Mouse (Mus musculus): Measurements from ENCODE around the gene Stard7.
A peak's percentile ranks its signal among the peaks of the same experiment; 100 is the strongest.

Stard7 gene

GRCm38 (mm10) chr2:127322671-127323285, 52.8 kb downstream of the Stard7 start:
- no peak for DNase-seq (ENCODE audit: low spot score in 2 of 2)

DNA sequence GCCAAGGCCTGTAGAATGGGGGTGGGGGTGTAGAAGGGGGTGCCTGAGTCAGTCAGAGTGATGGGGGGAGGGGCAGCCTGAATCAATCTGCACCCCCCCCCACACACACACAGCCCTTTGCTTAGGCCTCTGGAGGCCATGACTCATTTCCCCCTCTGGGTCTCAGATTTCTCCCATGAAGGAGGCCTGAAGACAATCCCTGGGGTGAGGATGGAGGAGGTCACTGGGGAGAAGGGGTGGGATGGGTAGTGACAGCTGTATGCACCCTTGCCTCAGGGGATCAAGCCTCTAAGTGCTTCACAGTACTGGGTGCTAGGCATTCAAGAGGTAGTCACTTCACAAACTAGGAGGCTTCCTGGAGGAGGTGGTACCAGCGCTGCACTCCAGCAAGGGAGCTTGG, 53.6 kb downstream of the Stard7 start:
- DNase-seq (ENCODE audit: low spot score in 2 of 2) = no peak

DNA sequence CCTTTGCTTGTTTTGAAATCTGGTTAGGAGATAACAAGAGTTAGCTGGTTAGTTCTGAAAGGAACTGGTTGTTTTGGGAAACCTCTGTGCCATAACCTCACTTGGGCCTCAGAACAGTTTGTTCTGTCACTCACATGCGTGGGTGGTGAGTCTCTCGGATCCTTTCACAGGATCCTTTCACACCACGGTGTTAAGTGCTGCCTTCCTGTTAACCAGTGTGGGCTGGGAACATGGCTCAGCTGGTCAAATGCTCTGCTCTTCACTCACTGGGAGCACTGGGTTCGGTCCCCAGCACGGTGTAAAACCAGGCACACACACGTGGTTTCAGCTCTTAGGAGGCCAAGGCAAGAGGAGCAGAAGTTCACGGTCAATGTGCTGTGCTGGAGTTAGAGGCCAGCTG, 54.4 kb downstream of the Stard7 start:
- no peak for DNase-seq (ENCODE audit: low spot score in 2 of 2)

GRCm38 (mm10) chr2:127328090-127328851, 58.3 kb downstream of the Stard7 start:
- no peak for DNase-seq (ENCODE audit: low spot score in 2 of 2)

DNA sequence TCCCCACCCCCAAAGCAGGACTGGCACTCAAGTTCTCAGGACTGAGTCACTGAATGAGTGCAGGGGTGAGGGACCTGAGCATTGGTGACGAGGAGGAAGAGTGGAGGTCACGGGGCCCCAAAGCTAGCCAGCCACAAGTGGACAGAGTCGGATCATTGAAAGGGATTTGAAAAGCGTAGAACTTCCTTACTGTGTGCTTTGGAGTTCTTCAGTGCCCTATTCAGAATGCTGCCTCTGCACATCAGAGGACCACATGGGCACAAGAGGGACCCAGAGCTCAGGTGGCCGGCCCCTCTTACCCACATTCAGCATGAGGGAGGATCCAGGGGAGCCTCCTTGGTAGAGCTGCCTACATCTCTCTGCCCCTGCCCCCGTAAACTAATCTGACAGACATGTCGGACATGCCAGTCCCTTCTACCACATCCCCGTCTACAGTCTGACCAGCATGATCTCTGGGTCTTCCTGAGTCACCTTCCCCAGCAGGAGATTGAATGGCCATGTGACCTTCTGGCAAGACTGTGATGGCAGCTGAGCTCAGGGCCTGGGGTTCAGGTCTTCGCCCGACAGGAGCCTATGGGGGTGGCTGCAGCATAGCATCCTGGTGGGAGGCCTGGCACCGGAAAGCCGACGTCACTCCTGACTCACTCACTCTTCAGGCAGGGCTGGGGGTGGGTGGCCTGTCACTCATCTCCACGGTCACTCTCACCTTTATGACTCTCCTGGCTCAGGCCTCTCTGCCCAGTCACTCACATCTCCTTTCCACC, 63.0 kb downstream of the Stard7 start:
- DNase-seq (ENCODE audit: low spot score in 2 of 2) = no peak

GRCm38 (mm10) chr2:127333945-127334603, 64.1 kb downstream of the Stard7 start:
- DNase-seq (ENCODE audit: low spot score in 2 of 2) = no peak

GRCm38 (mm10) chr2:127335078-127335541, 65.1 kb downstream of the Stard7 start:
- no peak for DNase-seq (ENCODE audit: low spot score in 2 of 2)

GRCm38 (mm10) chr2:127335767-127336496, 65.9 kb downstream of the Stard7 start, which contains the start of gene Dusp2:
Dusp2 (plus strand) TSS chr2:127336159.
- peak; percentile 53 to 61 for DNase-seq (ENCODE audit: low spot score in 2 of 2)

- no peak for DNase-seq (ENCODE audit: low spot score in 2 of 2)
Observed at GRCm38 (mm10) chr2:127336497-127336832, 66.4 kb downstream of the Stard7 start.

- DNase-seq (ENCODE audit: low spot score in 2 of 2) = no peak
Observed at GRCm38 (mm10) chr2:127336885-127337284, 66.9 kb downstream of the Stard7 start.

GRCm38 (mm10) chr2:127337531-127337930, 67.5 kb downstream of the Stard7 start:
- no peak for DNase-seq (ENCODE audit: low spot score in 2 of 2)

GRCm38 (mm10) chr2:127338012-127338411, 68.0 kb downstream of the Stard7 start:
- no peak for DNase-seq (ENCODE audit: low spot score in 2 of 2)

GRCm38 (mm10) chr2:127338416-127338815, 68.4 kb downstream of the Stard7 start, which contains the start of gene Astl:
Astl (plus strand) TSS chr2:127338639.
- no peak for DNase-seq (ENCODE audit: low spot score in 2 of 2)

DNA sequence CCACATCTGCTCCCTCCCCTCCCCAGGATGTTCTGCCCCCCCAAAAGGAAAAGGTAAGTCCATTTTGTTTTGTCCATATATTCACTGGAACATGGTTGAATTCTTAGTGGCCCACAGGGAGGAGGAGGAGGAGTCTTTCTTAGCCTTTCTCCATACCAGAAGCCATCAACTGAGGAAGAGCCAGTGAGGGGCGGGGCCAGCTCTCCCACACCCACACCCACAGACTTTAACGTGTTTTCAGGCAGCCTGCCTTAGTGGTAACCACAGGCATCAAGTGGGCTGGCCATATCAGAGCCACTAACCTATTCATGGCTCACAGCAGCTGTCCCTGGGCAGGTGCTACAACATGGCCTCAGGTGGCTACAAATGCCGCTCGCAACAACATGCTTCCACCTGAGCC, 68.8 kb downstream of the Stard7 start:
- DNase-seq (ENCODE audit: low spot score in 2 of 2) = no peak

DNA sequence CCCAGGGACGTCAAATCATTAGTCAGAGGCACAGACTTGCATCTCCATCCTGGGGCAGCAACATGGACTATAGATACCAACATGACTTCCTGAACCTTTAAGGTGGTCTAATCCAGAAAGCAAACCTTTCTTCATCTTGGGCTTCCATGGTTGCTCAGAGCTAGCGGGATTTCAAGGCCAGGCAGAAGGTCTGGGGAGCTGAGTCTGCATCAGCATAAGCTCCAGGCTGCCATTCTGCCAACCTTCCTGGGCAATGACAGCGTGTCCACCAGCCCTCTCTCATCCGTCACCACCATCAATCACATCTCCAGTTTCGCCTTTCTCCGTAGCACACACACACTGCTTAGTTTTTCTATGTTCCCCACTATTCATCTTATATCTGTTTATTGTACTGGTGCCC, 69.2 kb downstream of the Stard7 start:
- DNase-seq (ENCODE audit: low spot score in 2 of 2) = no peak

DNA sequence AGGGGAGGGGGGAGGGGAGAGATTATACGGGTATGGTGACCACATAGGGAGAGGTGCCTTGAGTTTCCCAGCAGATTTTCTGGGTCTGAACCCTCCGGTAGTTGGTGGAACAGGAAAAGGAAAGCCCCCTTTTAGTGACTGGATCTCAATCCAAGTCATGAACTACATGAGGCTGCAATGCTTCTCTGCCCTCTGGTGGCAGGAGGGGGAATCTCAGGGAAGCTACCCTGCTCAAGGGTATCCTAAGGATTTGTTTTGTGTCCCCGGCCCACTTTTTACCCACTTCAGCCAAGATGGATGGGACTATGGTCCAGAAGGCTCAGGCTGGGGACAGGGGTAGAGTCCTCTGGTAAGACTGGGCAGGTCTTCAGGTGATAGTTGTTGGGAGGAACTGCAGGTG, 71.1 kb downstream of the Stard7 start:
- DNase-seq (ENCODE audit: low spot score in 2 of 2) = peak in 1 of 2 experiments; percentile 27

DNA sequence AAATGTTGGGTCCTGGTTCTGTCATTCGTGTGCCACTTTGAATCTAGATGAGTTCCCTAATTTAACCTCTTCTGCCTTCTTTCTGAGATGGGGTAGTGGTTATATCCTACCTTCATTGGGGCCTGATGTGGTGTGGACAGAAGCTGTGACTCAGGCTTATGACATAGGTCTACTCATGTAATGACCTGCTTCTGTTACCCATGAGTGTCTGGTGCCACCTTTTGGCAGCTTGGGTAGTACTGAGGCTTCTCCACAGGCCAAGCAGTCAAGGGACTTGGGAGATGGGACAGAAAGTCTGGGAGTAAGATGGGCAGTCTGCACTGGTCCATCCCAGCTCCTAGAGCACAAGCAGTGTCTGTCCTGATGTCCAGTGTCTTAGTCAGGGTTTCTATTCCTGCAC, 76.3 kb downstream of the Stard7 start:
- no peak for DNase-seq (ENCODE audit: low spot score in 2 of 2)

GRCm38 (mm10) chr2:127347147-127347985, 77.3 kb downstream of the Stard7 start:
- no peak for DNase-seq (ENCODE audit: low spot score in 2 of 2)

Measured in frontal cortex, postnatal 10 days (tissue).